ENCODE assay signal across 31 mouse cellular contexts in genomic region chr3:131250978-131251377, GRCm38 (mm10). TPM values are rescaled to one million over a fixed set of nuclear protein-coding genes. Genes with fewer than 3 reads are reported as not detected.
DNase-seq lines count a peak whose midpoint lies in the region; ATAC-seq and TF ChIP-seq lines count a peak whose summit lies in the region.
"Had no signal": no experiment of that assay in that cellular context is flagged by ENCODE, and none has a peak within 500 bp of the region (broad histone marks: within the 10 kb centered on the region; RNA-seq: fewer than 3 reads in every experiment).

No protein-coding gene starts in this region.

- peaks cover 29% of the 10 kb centered on the region for H3K36me3 ChIP-seq in heart, embryonic 16.5 days (ENCODE audit: control insufficient read depth, insufficient read depth)
- H3K36me3 ChIP-seq in midbrain, embryonic 13.5 days: no peaks in the 10 kb centered on the region

- H3K9ac ChIP-seq in heart, embryonic 16.5 days (ENCODE audit: low read length): no peak overlapping the region
- H3K9ac ChIP-seq in midbrain, embryonic 13.5 days (replicated peaks): no peak overlapping the region
- H3K9ac ChIP-seq: forebrain, postnatal 0 days; limb, embryonic 15.5 days; neural tube, embryonic 13.5 days had no signal

- H3K4me3 ChIP-seq in heart, embryonic 16.5 days (ENCODE audit: low read length): no peak overlapping the region
- no peak overlapping the region for H3K4me3 ChIP-seq in olfactory bulb, adult 2 months (ENCODE audit: insufficient read depth, low read depth, low read length)
- H3K4me3 ChIP-seq in midbrain, embryonic 13.5 days (replicated peaks): no peak overlapping the region
- H3K4me3 ChIP-seq: embryonic facial prominence, embryonic 10.5 days; forebrain, embryonic 10.5 days; hindbrain, embryonic 10.5 days; left cerebral cortex, adult 2 months; limb, embryonic 15.5 days; myocyte; neural tube, embryonic 13.5 days had no signal

- H3K9me3 ChIP-seq in heart, embryonic 16.5 days (replicated peaks; ENCODE audit: control insufficient read depth, low read length): peaks cover 3% of the 10 kb centered on the region; the same call in 1 of the 2 replicates
- no peaks in the 10 kb centered on the region for H3K9me3 ChIP-seq in midbrain, embryonic 13.5 days
- H3K9me3 ChIP-seq: embryonic facial prominence, embryonic 10.5 days; forebrain, embryonic 10.5 days; G1E; hindbrain, embryonic 10.5 days; limb, embryonic 15.5 days; neural tube, embryonic 13.5 days had no signal

- no peak for ATAC-seq in heart, embryonic 16.5 days (replicated peaks; ENCODE audit: extremely low read depth, insufficient read depth, low FRiP score)
- no peak for ATAC-seq in midbrain, embryonic 13.5 days
- ATAC-seq: forebrain, postnatal 0 days; hindbrain, postnatal 0 days; midbrain, embryonic 16.5 days; Patski had no signal

- TF ChIP-seq POLR2A in olfactory bulb, adult 2 months (IDR thresholded peaks at IDR 0.05; ENCODE audit: insufficient read depth, low read depth, low read length): 0 out of 2 replicates have a peak, but pooled peaks have one; percentile 13

- peak overlapping the region; percentile 11; the same call in 1 of the 2 replicates for H3K27ac ChIP-seq in heart, embryonic 16.5 days (ENCODE audit: low read length)
- no peak overlapping the region for H3K27ac ChIP-seq in olfactory bulb, adult 2 months (ENCODE audit: insufficient read depth, low read depth, low read length)
- H3K27ac ChIP-seq in midbrain, embryonic 13.5 days: no peak overlapping the region
- H3K27ac ChIP-seq: embryonic facial prominence, embryonic 10.5 days; forebrain, embryonic 10.5 days; hindbrain, embryonic 10.5 days; hindbrain, postnatal 0 days; left cerebral cortex, adult 2 months; limb, embryonic 15.5 days; macrophage; neural tube, embryonic 13.5 days had no signal

- TF ChIP-seq CTCF in olfactory bulb, adult 2 months (IDR thresholded peaks at IDR 0.05; ENCODE audit: insufficient read depth, low read depth, low read length): no peak

- H3K4me1 ChIP-seq in heart, embryonic 16.5 days (ENCODE audit: control insufficient read depth, insufficient read depth, low read length): peaks cover 31% of the 10 kb centered on the region
- no peaks in the 10 kb centered on the region for H3K4me1 ChIP-seq in olfactory bulb, adult 2 months (ENCODE audit: control insufficient read depth, insufficient read depth, low read length)
- no peaks in the 10 kb centered on the region for H3K4me1 ChIP-seq in midbrain, embryonic 13.5 days (replicated peaks)
- H3K4me1 ChIP-seq: embryonic facial prominence, embryonic 10.5 days; forebrain, embryonic 10.5 days; hindbrain, embryonic 10.5 days; limb, embryonic 15.5 days; neural tube, embryonic 13.5 days had no signal

- H3K4me2 ChIP-seq in heart, embryonic 16.5 days (ENCODE audit: low read depth, low read length): no peak overlapping the region
- H3K4me2 ChIP-seq in midbrain, embryonic 13.5 days (replicated peaks): no peak overlapping the region
- H3K4me2 ChIP-seq: limb, embryonic 15.5 days; neural tube, embryonic 13.5 days had no signal

- H3K27me3 ChIP-seq in heart, embryonic 16.5 days (ENCODE audit: control insufficient read depth, insufficient read depth, low read length): no peaks in the 10 kb centered on the region
- no peaks in the 10 kb centered on the region for H3K27me3 ChIP-seq in midbrain, embryonic 13.5 days
- H3K27me3 ChIP-seq: CH12.LX; limb, embryonic 15.5 days; neural tube, embryonic 13.5 days; Patski had no signal

- 52% methylated on average over 13 of the region's 13 CpGs for WGBS in heart, embryonic 16.5 days
- WGBS in olfactory bulb, adult 2 months: 88% methylated on average over 13 of the region's 13 CpGs
- 93% methylated on average over 13 of the region's 13 CpGs for WGBS in midbrain, embryonic 13.5 days

- intact Hi-C loops in heart, postnatal 14 days (cut with DNase I): no loop called here

- peak; percentile 91 for DNase-seq in heart, adult 11 months
- no peak for DNase-seq in heart, postnatal 14 days
- peak; percentile 15 for DNase-seq in ovary, adult 18-20 months (ENCODE audit: low spot score)
- DNase-seq in ovary, postnatal 10 days (ENCODE audit: low spot score): no peak
- DNase-seq: adrenal gland, postnatal 14 days; B cell, adult 2 months; cerebellum, adult 11 months; cerebellum, adult 9-11 months; forebrain, postnatal 0 days; gastrocnemius, postnatal 25 days; kidney, adult 18-20 months; left cerebral cortex, postnatal 4 days; right cerebral cortex, postnatal 14 days; thymus, adult 2 months; thymus, postnatal 4 days had no signal

RNA-seq across cellular contexts. Expression of gene Hadh, which starts 20.9 kb away (rescaled TPM):
- total RNA-seq in heart, postnatal 14 days (2021): 100 to 1,000 TPM; 631 to 633 TPM
- polyA plus RNA-seq in heart, embryonic 16.5 days (2015; fragmentation: Nextera tagmentation; extraction: Ambion mirVana): 193 and 199 TPM in 2 replicates
- polyA plus RNA-seq in olfactory bulb, adult 2 months (2012; ENCODE audit: insufficient read depth, insufficient read length, low replicate concordance, missing spikeins): not detected in 2 replicates
- 30.1 and 31.6 TPM in 2 replicates for polyA plus RNA-seq in midbrain, embryonic 13.5 days (2015; fragmentation: Nextera tagmentation; extraction: Ambion mirVana)

RNA-seq across cellular contexts. Expression of gene Cyp2u1, which starts 52.0 kb away (rescaled TPM):
- total RNA-seq in heart, postnatal 14 days (2021): 10 to 100 TPM; 27.8 to 30.0 TPM
- 14.0 and 15.8 TPM in 2 replicates for polyA plus RNA-seq in heart, embryonic 16.5 days (2015; fragmentation: Nextera tagmentation; extraction: Ambion mirVana)
- polyA plus RNA-seq in olfactory bulb, adult 2 months (2012; ENCODE audit: insufficient read depth, insufficient read length, low replicate concordance, missing spikeins): not detected in 2 replicates
- 3.8 and 4.8 TPM in 2 replicates for polyA plus RNA-seq in midbrain, embryonic 13.5 days (2015; fragmentation: Nextera tagmentation; extraction: Ambion mirVana)
- polyA plus RNA-seq: G1E had no signal

Comparison
In these comparisons a context has a peak if more than half of its experiments do, and no peak if none do; other contexts are left out.
1. DNase-seq: peak in heart, adult 11 months (single experiment) and ovary, adult 18-20 months (single experiment); none in heart, postnatal 14 days (0 of 2) and ovary, postnatal 10 days (single experiment).